Mouse (Mus musculus) intestine, embryonic 15.5 days (tissue): ENCODE data around the gene Gm28053. TPM values are rescaled to one million over a fixed set of nuclear protein-coding genes. Genes with fewer than 3 reads are reported as not detected.

ENCODE experiments used
- ATAC-seq: fragments of 200-750 bp; cut with Nextera tagmentation; 2 replicates; pipeline ENCODE4 v1.8.0; 2017; ENCODE audit warnings: moderate TSS enrichment, moderate library complexity
- H3K27ac ChIP-seq: fragments of 300-500 bp; sonication (generic); 2 replicates; pipeline ENCODE4 v1.5.1; 2015; ENCODE audit warnings: mild to moderate bottlenecking, inconsistent platforms
- H3K27me3 ChIP-seq: fragments of 300-500 bp; sonication (generic); replicated peaks from 2 replicates; pipeline ENCODE4 v1.6.1; 2015; ENCODE audit warnings: inconsistent platforms
- H3K36me3 ChIP-seq: fragments of 300-500 bp; sonication (generic); 2 replicates; pipeline ENCODE4 v1.6.1; 2015; ENCODE audit warnings: inconsistent platforms
- H3K4me1 ChIP-seq: fragments of 300-500 bp; sonication (generic); replicated peaks from 2 replicates; pipeline ENCODE4 v1.6.1; 2015; ENCODE audit warnings: inconsistent platforms
- H3K4me2 ChIP-seq: fragments of 300-500 bp; sonication (generic); replicated peaks from 2 replicates; pipeline ENCODE4 v1.6.1; 2015; ENCODE audit warnings: mild to moderate bottlenecking, inconsistent platforms
- H3K4me3 ChIP-seq: fragments of 300-500 bp; sonication (generic); replicated peaks from 2 replicates; pipeline ENCODE4 v1.5.1; 2015; ENCODE audit warnings: inconsistent platforms
- H3K9ac ChIP-seq: fragments of 300-500 bp; sonication (generic); 2 replicates; pipeline ENCODE4 v1.6.1; 2015; ENCODE audit warnings: inconsistent platforms
- H3K9me3 ChIP-seq: fragments of 300-500 bp; sonication (generic); 2 replicates; pipeline ENCODE4 v1.6.1; 2016; ENCODE audit warnings: inconsistent platforms
- WGBS: fragments of 180-500 bp; shearing (Covaris S2); methylation state at CpG from one replicate; pipeline ENCODE4 v1.1.7; 2015; 5-methylcytosine and 5-hydroxymethylcytosine counted together
- polyA plus RNA-seq: library from polyadenylated mRNA; unstranded; fragments of >200 nt; fragmentation: Nextera tagmentation; extraction: Ambion mirVana; gene quantifications from 2 replicates; pipeline ENCODE4 v1.2.1, GENCODE M21; 2015

The Gm28053 gene
- polyA plus RNA-seq, 1 experiment from 2014 or later: 5.7 TPM

GRCm38 (mm10) chr6:48787867-48788266 lies 69.5 kb downstream of the Gm28053 start:
- WGBS: 73% methylated on average over 2 of the region's 2 CpGs
- Histone ChIP-seq H3K36me3 (no peaks in the 10 kb centered on the region), H3K27ac (no peak overlapping the region), H3K4me2 (no peak overlapping the region), H3K9ac (no peak overlapping the region), H3K4me3 (no peak overlapping the region), H3K27me3 (no peaks in the 10 kb centered on the region), H3K9me3 (no peaks in the 10 kb centered on the region), H3K4me1 (no peaks in the 10 kb centered on the region; the same call in 1 of the 2 replicates)
- no peak for ATAC-seq

GRCm38 (mm10) chr6:48801897-48802296 lies 83.5 kb downstream of the Gm28053 start:
- ATAC-seq: no peak
- H3K4me2 ChIP-seq: no peak overlapping the region
- no peak overlapping the region for H3K27ac ChIP-seq
- H3K4me3 ChIP-seq: no peak overlapping the region
- H3K27me3 ChIP-seq: no peaks in the 10 kb centered on the region
- WGBS: 80% methylated on average over 1 of the region's 1 CpGs
- no peak overlapping the region for H3K9ac ChIP-seq
- no peaks in the 10 kb centered on the region for H3K36me3 ChIP-seq
- H3K4me1 ChIP-seq: no peaks in the 10 kb centered on the region
- H3K9me3 ChIP-seq: no peaks in the 10 kb centered on the region

Other genes starting within 250 kb of the Gm28053 start
- 23.3 and 25.0 TPM in 2 replicates for gene Atp6v0e2, start 181.0 kb upstream of the Gm28053 start, polyA plus RNA-seq
- gene Lrrc61, start 163.8 kb upstream of the Gm28053 start, polyA plus RNA-seq: 8.1 and 9.5 TPM in 2 replicates
- 87.2 and 87.9 TPM in 2 replicates for gene Rarres2, start 145.8 kb upstream of the Gm28053 start, polyA plus RNA-seq
- not detected in 2 replicates for gene Gm45021, start 129.0 kb upstream of the Gm28053 start, polyA plus RNA-seq
- gene Repin1, start 124.7 kb upstream of the Gm28053 start, polyA plus RNA-seq: 23.6 and 24.9 TPM in 2 replicates
- not detected in 2 replicates for gene Gm44965, start 124.7 kb upstream of the Gm28053 start, polyA plus RNA-seq
- 5.1 and 5.8 TPM in 2 replicates for gene Zfp775, start 116.5 kb upstream of the Gm28053 start, polyA plus RNA-seq
- 0.89 and 1.2 TPM in 2 replicates for gene AI854703, start 91.8 kb upstream of the Gm28053 start, polyA plus RNA-seq
- 1.7 and 2.3 TPM in 2 replicates for gene Gimap8, start 71.4 kb upstream of the Gm28053 start, polyA plus RNA-seq
- 16.9 and 18.0 TPM in 2 replicates for gene Gimap9, start 42.5 kb upstream of the Gm28053 start, polyA plus RNA-seq
- 20.7 and 22.8 TPM in 2 replicates for gene Gimap4, start 34.1 kb upstream of the Gm28053 start, polyA plus RNA-seq
- gene Gimap6, start 10.4 kb upstream of the Gm28053 start, polyA plus RNA-seq: 20.4 and 21.1 TPM in 2 replicates
- gene Gimap7, start within 50 bp of the Gm28053 start, polyA plus RNA-seq: 0.18 and 0.30 TPM in 2 replicates
- gene Gimap1, start 20.4 kb downstream of the Gm28053 start, polyA plus RNA-seq: 31.0 and 34.9 TPM in 2 replicates
- gene Gimap5, start 27.6 kb downstream of the Gm28053 start, polyA plus RNA-seq: 10.5 and 10.9 TPM in 2 replicates
- gene Gimap3, start 52.2 kb downstream of the Gm28053 start, polyA plus RNA-seq: 0.15 and 0.20 TPM in 2 replicates
- 140 and 159 TPM in 2 replicates for gene Tmem176a, start 122.3 kb downstream of the Gm28053 start, polyA plus RNA-seq
- 341 and 366 TPM in 2 replicates for gene Tmem176b, start 122.9 kb downstream of the Gm28053 start, polyA plus RNA-seq
- gene Aoc1, start 154.3 kb downstream of the Gm28053 start, polyA plus RNA-seq: 21.4 and 28.0 TPM in 2 replicates
- gene 1600015I10Rik, start 211.3 kb downstream of the Gm28053 start, polyA plus RNA-seq: not detected in 2 replicates